Mouse (Mus musculus) embryo, embryonic 11 days (tissue): Measurements from ENCODE around the gene Mllt11.

Experiments
- DNase-seq: peaks from one replicate; pipeline ENCODE4 v3.0.0-alpha.2; 2015

Mllt11 gene

GRCm38 (mm10) chr3:95171105-95171504 is 60.9 kb downstream of the Mllt11 start:
- DNase-seq, result no peak

DNA sequence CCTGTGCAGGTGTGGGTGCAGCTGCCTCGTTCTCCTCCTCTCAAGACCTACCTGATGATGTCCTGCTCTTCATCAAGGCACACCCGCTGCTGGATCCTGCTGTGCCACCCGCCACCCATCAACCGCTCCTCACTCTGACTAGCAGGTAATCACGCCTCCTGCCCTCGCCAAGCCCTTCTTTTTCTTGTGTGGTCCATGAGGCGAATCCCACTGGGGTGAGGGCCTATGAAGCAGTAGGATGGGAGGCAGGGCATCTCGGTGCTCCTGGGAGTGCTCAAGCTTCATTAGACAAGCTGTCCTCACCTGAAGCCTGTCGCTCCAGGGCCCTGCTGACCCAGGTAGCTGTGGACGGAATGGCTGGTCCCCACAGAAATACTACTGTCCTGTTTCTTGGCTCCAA is 62.0 kb downstream of the Mllt11 start:
- DNase-seq, result no peak
